Mouse (Mus musculus): ENCODE results near the gene Lin28b. TPM values are rescaled to one million over a fixed set of nuclear protein-coding genes. Genes with fewer than 3 reads are reported as not detected.

The Lin28b gene
- polyA plus RNA-seq, 1 experiment from 2014 or later: 17.1 TPM

DNA sequence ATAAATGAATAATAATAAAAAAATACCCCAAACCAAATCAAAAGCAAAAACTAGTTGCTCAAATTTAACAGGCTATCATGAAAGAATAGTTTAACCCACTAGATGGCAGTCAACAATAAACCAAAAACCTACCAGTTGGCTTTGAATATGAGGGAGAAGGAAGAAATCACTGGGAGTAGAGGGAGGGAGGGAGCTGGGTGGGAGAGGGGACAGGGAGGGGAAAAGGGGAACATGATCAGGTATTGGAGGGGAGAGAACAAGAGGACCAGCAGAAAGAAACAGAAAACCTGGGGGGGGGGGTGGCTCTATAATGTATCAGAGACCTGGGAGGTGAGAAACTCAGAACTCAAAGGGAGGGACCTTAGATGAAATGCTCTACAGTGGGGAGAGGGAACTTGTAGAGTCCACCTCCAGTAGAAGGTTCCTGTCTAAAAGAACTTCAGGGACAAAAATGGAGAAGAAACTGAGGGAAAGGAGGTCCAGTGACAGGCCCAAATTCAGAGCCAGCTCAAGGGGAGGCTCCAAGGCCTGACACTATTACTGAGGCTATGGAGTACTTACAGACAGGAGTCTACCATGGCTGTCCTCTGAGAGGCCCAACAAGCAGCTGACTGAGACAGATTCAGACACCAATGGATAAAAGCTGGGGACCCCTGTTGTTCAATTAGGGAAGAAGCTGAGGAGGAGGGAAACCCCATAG, 104.1 kb downstream of the Lin28b start:
- Histone ChIP-seq H3K9ac (ENCODE audit: low read depth, low read length) (no peak overlapping the region), H3K27me3 (ENCODE audit: control insufficient read depth, insufficient read depth, low read length) (no peaks in the 10 kb centered on the region), H3K4me2 (replicated peaks; ENCODE audit: low read depth, low read length) (no peak overlapping the region), H3K9me3 (ENCODE audit: control insufficient read depth, low read length) (no peaks in the 10 kb centered on the region), H3K36me3 (ENCODE audit: control insufficient read depth, insufficient read depth, low read length) (no peaks in the 10 kb centered on the region; the same call in 1 of the 2 replicates), H3K4me3 (ENCODE audit: low read depth, low read length) (no peak overlapping the region), H3K27ac (ENCODE audit: low read depth, low read length) (no peak overlapping the region), H3K4me1 (replicated peaks; ENCODE audit: control insufficient read depth, insufficient read depth, low read length) (no peaks in the 10 kb centered on the region)
- ATAC-seq (ENCODE audit: low FRiP score) (peak; percentile 56; the same call in 1 of the 2 replicates), DNase-seq (ENCODE audit: low spot score) (peak; percentile 30)

GRCm38 (mm10) chr10:45378269-45378668, 107.9 kb downstream of the Lin28b start:
- Histone ChIP-seq H3K4me1 (replicated peaks; ENCODE audit: control insufficient read depth, insufficient read depth, low read length) (no peaks in the 10 kb centered on the region), H3K27ac (ENCODE audit: low read depth, low read length) (no peak overlapping the region), H3K36me3 (ENCODE audit: control insufficient read depth, insufficient read depth, low read length) (no peaks in the 10 kb centered on the region; the same call in 1 of the 2 replicates), H3K27me3 (ENCODE audit: control insufficient read depth, insufficient read depth, low read length) (no peaks in the 10 kb centered on the region), H3K4me2 (replicated peaks; ENCODE audit: low read depth, low read length) (no peak overlapping the region), H3K4me3 (ENCODE audit: low read depth, low read length) (no peak overlapping the region), H3K9ac (ENCODE audit: low read depth, low read length) (no peak overlapping the region), H3K9me3 (ENCODE audit: control insufficient read depth, low read length) (no peaks in the 10 kb centered on the region)
- WGBS: 95% methylated on average over 3 of the region's 3 CpGs
- ATAC-seq (ENCODE audit: low FRiP score) (no peak), DNase-seq (ENCODE audit: low spot score) (no peak)

- Histone ChIP-seq H3K36me3 (ENCODE audit: control insufficient read depth, insufficient read depth, low read length) (no peaks in the 10 kb centered on the region; the same call in 1 of the 2 replicates), H3K9ac (ENCODE audit: low read depth, low read length) (no peak overlapping the region), H3K4me2 (replicated peaks; ENCODE audit: low read depth, low read length) (no peak overlapping the region), H3K9me3 (ENCODE audit: control insufficient read depth, low read length) (no peaks in the 10 kb centered on the region), H3K27me3 (ENCODE audit: control insufficient read depth, insufficient read depth, low read length) (no peaks in the 10 kb centered on the region), H3K27ac (ENCODE audit: low read depth, low read length) (no peak overlapping the region), H3K4me3 (ENCODE audit: low read depth, low read length) (no peak overlapping the region), H3K4me1 (replicated peaks; ENCODE audit: control insufficient read depth, insufficient read depth, low read length) (no peaks in the 10 kb centered on the region)
- WGBS: 65% methylated on average over 4 of the region's 4 CpGs
- DNase-seq (ENCODE audit: low spot score) (peak; percentile 84), ATAC-seq (ENCODE audit: low FRiP score) (peak; percentile 73)
These were observed 113.1 kb downstream of the Lin28b start for GRCm38 (mm10) chr10:45372994-45373692.

GRCm38 (mm10) chr10:45370545-45370944, 115.7 kb downstream of the Lin28b start:
- H3K4me3 ChIP-seq (ENCODE audit: low read depth, low read length): no peak overlapping the region
- WGBS: 83% methylated on average over 2 of the region's 2 CpGs
- H3K27ac ChIP-seq (ENCODE audit: low read depth, low read length): no peak overlapping the region
- H3K9me3 ChIP-seq (ENCODE audit: control insufficient read depth, low read length): no peaks in the 10 kb centered on the region
- H3K27me3 ChIP-seq (ENCODE audit: control insufficient read depth, insufficient read depth, low read length): no peaks in the 10 kb centered on the region
- no peaks in the 10 kb centered on the region for H3K4me1 ChIP-seq (replicated peaks; ENCODE audit: control insufficient read depth, insufficient read depth, low read length)
- H3K9ac ChIP-seq (ENCODE audit: low read depth, low read length): no peak overlapping the region
- H3K4me2 ChIP-seq (replicated peaks; ENCODE audit: low read depth, low read length): no peak overlapping the region
- DNase-seq (ENCODE audit: low spot score) (no peak), ATAC-seq (ENCODE audit: low FRiP score) (no peak)
- H3K36me3 ChIP-seq (ENCODE audit: control insufficient read depth, insufficient read depth, low read length): no peaks in the 10 kb centered on the region

- no peak for DNase-seq (ENCODE audit: low spot score)
- Histone ChIP-seq H3K27me3 (ENCODE audit: control insufficient read depth, insufficient read depth, low read length) (no peaks in the 10 kb centered on the region), H3K4me1 (replicated peaks; ENCODE audit: control insufficient read depth, insufficient read depth, low read length) (no peaks in the 10 kb centered on the region), H3K4me2 (replicated peaks; ENCODE audit: low read depth, low read length) (no peak overlapping the region), H3K36me3 (ENCODE audit: control insufficient read depth, insufficient read depth, low read length) (no peaks in the 10 kb centered on the region), H3K4me3 (ENCODE audit: low read depth, low read length) (no peak overlapping the region), H3K9ac (ENCODE audit: low read depth, low read length) (no peak overlapping the region), H3K27ac (ENCODE audit: low read depth, low read length) (no peak overlapping the region), H3K9me3 (ENCODE audit: control insufficient read depth, low read length) (no peaks in the 10 kb centered on the region)
- no peak for ATAC-seq (ENCODE audit: low FRiP score)
- WGBS: 88% methylated on average over 3 of the region's 3 CpGs
These were observed 116.6 kb downstream of the Lin28b start for GRCm38 (mm10) chr10:45369639-45370038.

- DNase-seq (ENCODE audit: low spot score): no peak
- H3K36me3 ChIP-seq (ENCODE audit: control insufficient read depth, insufficient read depth, low read length): no peaks in the 10 kb centered on the region
- H3K27ac ChIP-seq (ENCODE audit: low read depth, low read length): no peak overlapping the region
- no peaks in the 10 kb centered on the region for H3K27me3 ChIP-seq (ENCODE audit: control insufficient read depth, insufficient read depth, low read length)
- H3K4me2 ChIP-seq (replicated peaks; ENCODE audit: low read depth, low read length): no peak overlapping the region
- WGBS: 85% methylated on average over 17 of the region's 17 CpGs
- no peak overlapping the region for H3K9ac ChIP-seq (ENCODE audit: low read depth, low read length)
- no peaks in the 10 kb centered on the region for H3K9me3 ChIP-seq (ENCODE audit: control insufficient read depth, low read length)
- no peak for ATAC-seq (ENCODE audit: low FRiP score)
- no peaks in the 10 kb centered on the region for H3K4me1 ChIP-seq (replicated peaks; ENCODE audit: control insufficient read depth, insufficient read depth, low read length)
- no peak overlapping the region for H3K4me3 ChIP-seq (ENCODE audit: low read depth, low read length)
These were observed 119.0 kb downstream of the Lin28b start for GRCm38 (mm10) chr10:45366987-45367705.

DNA sequence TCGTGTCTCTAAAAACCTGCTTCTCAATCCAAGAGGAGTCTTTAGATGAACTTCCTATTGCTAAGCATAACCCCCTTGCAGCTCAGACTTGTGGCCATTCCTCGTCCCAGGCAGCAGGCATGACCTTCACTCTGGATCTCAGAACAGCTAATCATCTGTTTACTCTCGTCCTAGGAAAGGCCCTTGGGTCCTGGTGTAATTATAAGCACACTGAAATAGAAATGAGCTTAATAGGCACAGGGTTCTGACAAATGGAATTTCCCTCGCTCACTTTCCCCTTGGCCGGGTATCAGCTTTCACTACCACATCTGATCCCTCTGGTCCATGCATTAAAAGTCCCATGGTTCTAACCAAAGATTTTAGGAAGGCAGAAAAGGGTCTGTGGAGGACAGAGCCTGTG, 122.8 kb downstream of the Lin28b start:
- Histone ChIP-seq H3K4me2 (replicated peaks; ENCODE audit: low read depth, low read length) (no peak overlapping the region), H3K9me3 (ENCODE audit: control insufficient read depth, low read length) (no peaks in the 10 kb centered on the region), H3K27ac (ENCODE audit: low read depth, low read length) (no peak overlapping the region), H3K27me3 (ENCODE audit: control insufficient read depth, insufficient read depth, low read length) (no peaks in the 10 kb centered on the region), H3K36me3 (ENCODE audit: control insufficient read depth, insufficient read depth, low read length) (no peaks in the 10 kb centered on the region), H3K4me3 (ENCODE audit: low read depth, low read length) (no peak overlapping the region), H3K9ac (ENCODE audit: low read depth, low read length) (no peak overlapping the region), H3K4me1 (replicated peaks; ENCODE audit: control insufficient read depth, insufficient read depth, low read length) (no peaks in the 10 kb centered on the region)
- ATAC-seq (ENCODE audit: low FRiP score) (no peak), DNase-seq (ENCODE audit: low spot score) (no peak)
- WGBS: 64% methylated on average over 5 of the region's 5 CpGs

DNA sequence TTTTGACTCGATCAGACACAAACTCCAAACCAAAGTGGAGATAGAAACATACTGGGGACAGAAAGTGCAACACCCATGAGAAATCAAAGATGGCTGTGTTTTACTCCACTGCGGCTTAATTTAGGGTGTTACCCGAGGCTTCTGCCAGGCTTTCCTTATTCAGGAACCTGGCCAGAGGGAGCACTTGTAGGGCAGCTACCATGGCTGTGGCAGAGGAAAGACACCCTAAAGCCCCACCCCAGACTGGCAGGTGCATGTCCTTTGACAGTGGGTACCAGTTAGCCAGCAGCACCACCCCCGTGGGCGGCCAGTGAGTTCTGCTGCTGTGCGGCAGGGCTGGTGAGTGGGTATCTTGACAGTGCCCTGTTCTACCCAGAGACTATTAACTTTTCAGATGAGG, 130.1 kb downstream of the Lin28b start:
- Histone ChIP-seq H3K4me2 (replicated peaks; ENCODE audit: low read depth, low read length) (no peak overlapping the region), H3K9ac (ENCODE audit: low read depth, low read length) (no peak overlapping the region), H3K4me3 (ENCODE audit: low read depth, low read length) (no peak overlapping the region), H3K27ac (ENCODE audit: low read depth, low read length) (no peak overlapping the region), H3K9me3 (ENCODE audit: control insufficient read depth, low read length) (no peaks in the 10 kb centered on the region), H3K36me3 (ENCODE audit: control insufficient read depth, insufficient read depth, low read length) (no peaks in the 10 kb centered on the region), H3K27me3 (ENCODE audit: control insufficient read depth, insufficient read depth, low read length) (no peaks in the 10 kb centered on the region), H3K4me1 (replicated peaks; ENCODE audit: control insufficient read depth, insufficient read depth, low read length) (no peaks in the 10 kb centered on the region)
- no peak for DNase-seq (ENCODE audit: low spot score)
- no peak for ATAC-seq (ENCODE audit: low FRiP score)
- 97% methylated on average over 6 of the region's 6 CpGs for WGBS

Data from hindbrain, embryonic 11.5 days (tissue).